Mouse (Mus musculus) heart, adult 2 months (tissue): ENCODE measurements around the gene 1700011L22Rik. TPM values are rescaled to one million over a fixed set of nuclear protein-coding genes. Genes with fewer than 3 reads are reported as not detected.
A peak's percentile ranks its signal among the peaks of the same experiment; 100 is the strongest.

Experiments used
- DNase-seq, 2 experiments: peaks; one replicate each; pipeline ENCODE4 v3.0.0; 2021
- H3K27ac ChIP-seq: fragments of 200-600 bp; 2 replicates; pipeline ENCODE4 v1.8.1; 2022
- H3K27me3 ChIP-seq: fragments of 200-500 bp; 2 replicates; pipeline ENCODE4 v1.6.1; 2012; ENCODE audit warnings: mild to moderate bottlenecking, low read length, inconsistent platforms, mixed read lengths; ENCODE audit not compliant: control insufficient read depth, insufficient read depth
- H3K36me3 ChIP-seq: fragments of 200-500 bp; 2 replicates; pipeline ENCODE4 v1.6.1; 2012; ENCODE audit warnings: low read length, inconsistent platforms; ENCODE audit not compliant: control insufficient read depth, insufficient read depth
- H3K4me1 ChIP-seq: fragments of 200-500 bp; 2 replicates; pipeline ENCODE4 v1.6.1; 2011; ENCODE audit warnings: low read length; ENCODE audit not compliant: control insufficient read depth, insufficient read depth
- H3K4me3 ChIP-seq: fragments of 200-600 bp; 2 replicates; pipeline ENCODE4 v1.8.1; 2022
- H3K79me2 ChIP-seq: fragments of 200-500 bp; replicated peaks from 2 replicates; pipeline ENCODE4 v1.6.1; 2012; ENCODE audit warnings: mild to moderate bottlenecking, inconsistent platforms, low read length, moderate library complexity, mixed read lengths; ENCODE audit not compliant: control insufficient read depth, insufficient read depth
- H3K9ac ChIP-seq: fragments of 200-500 bp; 2 replicates; pipeline ENCODE4 v1.6.1; 2012; ENCODE audit warnings: low read depth, mild to moderate bottlenecking, control low read depth, inconsistent platforms, low read length, mixed read lengths
- CTCF ChIP-seq: fragments of 200-600 bp; IDR thresholded peaks from 2 replicates; pipeline ENCODE4 v1.8.1; 2022; ENCODE audit warnings: antibody characterized with exemption, mild to moderate bottlenecking, moderate library complexity
- EP300 ChIP-seq: fragments of 200-500 bp; IDR thresholded peaks from 2 replicates; pipeline ENCODE4 v1.6.1; 2011; ENCODE audit warnings: low read depth, low read length, control low read depth; ENCODE audit not compliant: insufficient read depth
- POLR2A ChIP-seq: fragments of 200-500 bp; IDR thresholded peaks from 2 replicates; pipeline ENCODE4 v1.6.1; 2011; ENCODE audit warnings: mild to moderate bottlenecking, low read depth, low read length, control low read depth; ENCODE audit not compliant: insufficient read depth
- WGBS: fragments of 180-500 bp; shearing (Covaris S2); methylation state at CpG from one replicate; pipeline ENCODE4 v1.1.7; 2018; 5-methylcytosine and 5-hydroxymethylcytosine counted together
- intact Hi-C: fragments of 180-260 bp; cut with DNase I; formaldehyde crosslinking; loops from one replicate; pipeline ENCODE4 v1.15.1; 2025
- polyA plus RNA-seq: library from polyadenylated mRNA; depleted of rRNA; stranded (reverse); fragments of >200 nt; gene quantifications from 2 replicates; pipeline ENCODE4 v1.2.3, GENCODE M21; 2012
- total RNA-seq, 2 experiments: library from RNA; stranded (reverse); gene quantifications; 2 replicates each; pipeline ENCODE4 v1.2.3; 2021

1700011L22Rik gene
- total and polyA plus RNA-seq, 3 experiments, result not detected

GRCm38 (mm10) chr8:79281376-79281890 lies 33.1 kb upstream of the 1700011L22Rik start:
- 89% methylated on average over 6 of the region's 6 CpGs for WGBS
- no peak for DNase-seq
- H3K4me1 ChIP-seq, result peaks cover 1% of the 10 kb centered on the region; the same call in 1 of the 2 replicates
- no peak overlapping the region for H3K9ac ChIP-seq
- no peak overlapping the region for H3K4me3 ChIP-seq
- H3K27ac ChIP-seq, result no peak overlapping the region
- no peaks in the 10 kb centered on the region; the same call in 1 of the 2 replicates for H3K79me2 ChIP-seq
- no peak for TF ChIP-seq POLR2A
- no peak for TF ChIP-seq CTCF
- no peak for TF ChIP-seq EP300
- no peaks in the 10 kb centered on the region for H3K36me3 ChIP-seq
- no peaks in the 10 kb centered on the region for H3K27me3 ChIP-seq
- intact Hi-C loops, result no loop called here

- intact Hi-C loops, result no loop called here
- Histone ChIP-seq H3K9ac (no peak overlapping the region), H3K79me2 (no peaks in the 10 kb centered on the region; the same call in 1 of the 2 replicates), H3K36me3 (peaks cover 7% of the 10 kb centered on the region), H3K4me1 (peaks cover 2% of the 10 kb centered on the region; the same call in 1 of the 2 replicates), H3K4me3 (no peak overlapping the region), H3K27me3 (no peaks in the 10 kb centered on the region), H3K27ac (no peak overlapping the region)
- no peak for DNase-seq
- TF ChIP-seq POLR2A (no peak), EP300 (no peak), CTCF (no peak)
- WGBS, result 67% methylated on average over 8 of the region's 8 CpGs
Measured at GRCm38 (mm10) chr8:79277264-79277870, 29.0 kb upstream of the 1700011L22Rik start.

GRCm38 (mm10) chr8:79274940-79275339 lies 26.6 kb upstream of the 1700011L22Rik start:
- Histone ChIP-seq H3K4me1 (peaks cover 2% of the 10 kb centered on the region; the same call in 1 of the 2 replicates), H3K27me3 (no peaks in the 10 kb centered on the region), H3K27ac (no peak overlapping the region), H3K79me2 (no peaks in the 10 kb centered on the region; the same call in 1 of the 2 replicates), H3K9ac (no peak overlapping the region), H3K36me3 (peaks cover 7% of the 10 kb centered on the region), H3K4me3 (no peak overlapping the region)
- no peak for DNase-seq
- TF ChIP-seq EP300, result no peak
- no peak for TF ChIP-seq POLR2A
- TF ChIP-seq CTCF, result no peak
- intact Hi-C loops, result loop anchor here (5.0 kb wide), 1 partner anchor 68 kb away; no protein-coding TSS in a partner anchor
- WGBS, result 93% methylated on average over 10 of the region's 10 CpGs

GRCm38 (mm10) chr8:79273776-79274175 lies 25.4 kb upstream of the 1700011L22Rik start:
- Histone ChIP-seq H3K36me3 (peaks cover 7% of the 10 kb centered on the region), H3K27ac (peak overlapping the region; percentile 72), H3K4me1 (peaks cover 2% of the 10 kb centered on the region; the same call in 1 of the 2 replicates), H3K79me2 (no peaks in the 10 kb centered on the region; the same call in 1 of the 2 replicates), H3K27me3 (no peaks in the 10 kb centered on the region), H3K4me3 (no peak overlapping the region), H3K9ac (no peak overlapping the region)
- 54% methylated on average over 6 of the region's 6 CpGs for WGBS
- peak in 1 of 2 experiments; percentile 55 for DNase-seq
- TF ChIP-seq POLR2A, result no peak
- TF ChIP-seq CTCF, result no peak
- TF ChIP-seq EP300, result peak; percentile 84
- intact Hi-C loops, result loop anchor here (5.0 kb wide), 1 partner anchor 66 kb away; no protein-coding TSS in a partner anchor

GRCm38 (mm10) chr8:79272676-79273075 lies 24.3 kb upstream of the 1700011L22Rik start:
- no peak overlapping the region for H3K4me3 ChIP-seq
- no peak overlapping the region for H3K27ac ChIP-seq
- peaks cover 7% of the 10 kb centered on the region for H3K36me3 ChIP-seq
- no peak for DNase-seq
- no peaks in the 10 kb centered on the region for H3K79me2 ChIP-seq
- H3K4me1 ChIP-seq, result peaks cover 2% of the 10 kb centered on the region; the same call in 1 of the 2 replicates
- TF ChIP-seq CTCF (no peak), EP300 (no peak), POLR2A (no peak)
- H3K27me3 ChIP-seq, result no peaks in the 10 kb centered on the region
- H3K9ac ChIP-seq, result no peak overlapping the region
- WGBS, result 74% methylated on average over 4 of the region's 4 CpGs
- intact Hi-C loops, result loop anchor here (5.0 kb wide), 1 partner anchor 65 kb away; no protein-coding TSS in a partner anchor

- H3K27ac ChIP-seq, result no peak overlapping the region
- no peaks in the 10 kb centered on the region for H3K27me3 ChIP-seq
- no peak overlapping the region for H3K4me3 ChIP-seq
- 95% methylated on average over 7 of the region's 7 CpGs for WGBS
- no peaks in the 10 kb centered on the region for H3K79me2 ChIP-seq
- TF ChIP-seq POLR2A, result no peak
- TF ChIP-seq EP300, result no peak
- no peak for TF ChIP-seq CTCF
- H3K4me1 ChIP-seq, result no peaks in the 10 kb centered on the region
- intact Hi-C loops, result no loop called here
- H3K9ac ChIP-seq, result no peak overlapping the region
- H3K36me3 ChIP-seq, result peaks cover 3% of the 10 kb centered on the region; the same call in 1 of the 2 replicates
- no peak for DNase-seq
Measured at GRCm38 (mm10) chr8:79268921-79269320, 20.6 kb upstream of the 1700011L22Rik start.
